Mouse (Mus musculus) skeletal muscle tissue, postnatal 0 days (tissue): ENCODE data around the gene Galnt9. TPM values are rescaled to one million over a fixed set of nuclear protein-coding genes. Genes with fewer than 3 reads are reported as not detected.

Experiments
- microRNA-seq, 2 experiments: library from miRNA; unstranded; fragments of <30 nt; microRNA quantifications; one replicate each; pipeline ENCODE4; 2016
- polyA plus RNA-seq: library from polyadenylated mRNA; unstranded; fragments of >200 nt; fragmentation: Nextera tagmentation; extraction: Ambion mirVana; gene quantifications from 2 replicates; pipeline ENCODE4 v1.2.1, GENCODE M21; 2015

The Galnt9 gene
- 0.15 and 0.21 TPM in 2 replicates for polyA plus RNA-seq

GRCm38 (mm10) chr5:110543951-110544690, at the start of gene Galnt9:
Gene Galnt9 (plus strand): TSS chr5:110544355.

GRCm38 (mm10) chr5:110652719-110653648, 108.8 kb downstream of the Galnt9 start, which contains the start of the genes Noc4l and Ddx51:
Gene Noc4l (minus strand): TSS chr5:110653417.
Gene Ddx51 (plus strand): TSS chr5:110653451.

Small RNAs within 50 kb of the gene (microRNA-seq; reads per million reads assigned to microRNA genes)
- 0.42 to 0.51 reads per million in 2 experiments for gene Mir7026

Other genes starting within 250 kb of the Galnt9 start
- gene P2rx2, start 201.1 kb upstream of the Galnt9 start, polyA plus RNA-seq: not detected in 2 replicates
- not detected in 2 replicates for gene Lrcol1, start 199.6 kb upstream of the Galnt9 start, polyA plus RNA-seq
- gene Fbrsl1, start 95.9 kb upstream of the Galnt9 start, polyA plus RNA-seq: 6.8 and 9.2 TPM in 2 replicates
- gene Noc4l, start 109.1 kb downstream of the Galnt9 start, polyA plus RNA-seq: 15.6 and 17.5 TPM in 2 replicates
- gene Ddx51, start 109.1 kb downstream of the Galnt9 start, polyA plus RNA-seq: 7.4 and 7.8 TPM in 2 replicates
- 14.6 and 16.8 TPM in 2 replicates for gene Ep400, start 226.4 kb downstream of the Galnt9 start, polyA plus RNA-seq
- 15.1 and 15.4 TPM in 2 replicates for gene Pus1, start 236.3 kb downstream of the Galnt9 start, polyA plus RNA-seq